Mouse (Mus musculus): Measurements from ENCODE around the gene Ncapd2.

Ncapd2 gene

DNA sequence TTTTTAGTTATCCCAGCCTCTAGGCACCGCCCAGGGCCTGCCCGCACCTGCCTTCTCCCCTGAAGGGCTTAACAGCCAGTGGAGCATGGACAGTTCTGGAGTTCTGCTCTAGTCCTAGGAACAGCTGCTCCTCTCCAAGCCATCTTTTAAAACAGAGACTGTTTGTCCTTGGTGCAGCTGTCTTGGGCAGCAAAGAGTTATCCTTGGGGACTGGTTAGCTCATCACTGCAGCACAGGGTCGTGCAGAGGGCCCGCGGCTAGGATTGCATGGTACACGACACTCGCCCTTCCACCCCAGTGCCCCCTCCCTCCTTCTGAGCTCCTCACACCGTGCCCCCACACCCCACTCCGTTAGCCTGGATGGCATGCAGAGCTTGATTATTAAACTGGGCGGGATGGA is 44.2 kb downstream of the Ncapd2 start:
- no peak for DNase-seq (ENCODE audit: low read depth, low spot score)

- peak; percentile 37 for DNase-seq (ENCODE audit: low read depth, low spot score)
These were observed 44.7 kb downstream of the Ncapd2 start for GRCm38 (mm10) chr6:125146797-125147196.

DNA sequence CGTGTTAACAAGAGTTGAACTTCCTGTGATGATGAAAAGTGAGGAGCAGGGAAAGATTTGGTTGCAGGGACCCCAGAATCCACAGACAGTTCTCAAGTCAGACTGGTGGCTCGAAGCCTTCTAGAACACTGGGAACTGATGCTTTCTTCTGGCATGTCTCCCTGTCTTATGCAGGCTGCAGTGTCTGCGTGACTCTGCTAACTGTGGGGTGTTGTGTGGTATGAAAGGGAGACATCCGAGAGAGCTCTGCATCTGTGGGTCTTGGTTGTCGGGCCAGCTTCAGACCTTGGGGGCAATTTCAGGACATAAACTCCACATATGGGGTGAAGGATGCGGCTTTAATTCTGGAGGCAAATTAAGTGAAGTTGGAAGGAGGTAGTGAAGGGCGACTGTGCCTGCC is 45.4 kb downstream of the Ncapd2 start:
- DNase-seq (ENCODE audit: low read depth, low spot score): no peak

DNA sequence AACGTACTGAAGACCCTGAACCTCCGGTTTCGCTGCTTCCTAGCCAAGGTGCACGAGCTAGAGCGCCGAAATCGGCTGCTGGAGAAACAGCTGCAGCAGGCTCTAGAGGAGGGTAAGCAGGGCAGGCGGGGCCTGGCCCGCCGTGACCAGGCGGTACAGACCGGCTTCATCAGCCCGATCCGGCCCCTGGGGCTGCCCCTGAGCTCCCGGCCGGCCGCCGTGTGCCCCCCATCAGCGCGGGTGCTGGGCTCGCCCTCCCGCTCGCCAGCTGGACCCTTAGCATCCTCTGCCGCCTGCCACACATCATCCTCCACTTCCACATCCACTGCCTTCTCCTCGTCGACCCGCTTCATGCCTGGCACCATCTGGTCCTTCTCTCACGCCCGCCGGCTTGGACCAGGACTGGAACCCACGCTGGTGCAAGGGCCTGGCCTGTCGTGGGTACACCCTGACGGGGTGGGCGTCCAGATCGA is 46.0 kb downstream of the Ncapd2 start:
- no peak for DNase-seq (ENCODE audit: low read depth, low spot score)

GRCm38 (mm10) chr6:125145001-125145400 is 46.5 kb downstream of the Ncapd2 start, which contains the start of gene Iffo1:
TSS of gene Iffo1 (plus strand) at chr6:125145241.
- DNase-seq (ENCODE audit: low read depth, low spot score): peak; percentile 91

DNA sequence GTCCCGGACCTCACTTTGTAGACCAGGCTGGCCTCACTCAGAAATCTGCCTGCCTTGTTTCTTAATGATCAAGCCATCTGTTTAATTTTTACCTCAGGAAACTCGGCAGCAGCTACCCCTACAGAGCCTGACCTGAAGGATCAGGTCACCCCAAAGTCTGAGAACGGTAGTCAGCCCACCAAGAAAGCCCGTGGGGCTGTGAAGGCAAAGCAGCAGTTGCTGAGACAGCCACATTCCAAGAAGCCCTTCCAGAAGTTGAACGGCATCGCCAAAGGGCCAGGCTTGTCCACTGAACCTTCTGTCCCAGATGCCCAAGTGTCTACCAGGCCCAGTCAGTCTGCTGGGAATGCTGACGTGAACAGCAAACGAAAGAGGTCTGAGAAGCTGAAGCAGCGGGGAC is 47.6 kb downstream of the Ncapd2 start:
- DNase-seq (ENCODE audit: low read depth, low spot score): no peak

DNA sequence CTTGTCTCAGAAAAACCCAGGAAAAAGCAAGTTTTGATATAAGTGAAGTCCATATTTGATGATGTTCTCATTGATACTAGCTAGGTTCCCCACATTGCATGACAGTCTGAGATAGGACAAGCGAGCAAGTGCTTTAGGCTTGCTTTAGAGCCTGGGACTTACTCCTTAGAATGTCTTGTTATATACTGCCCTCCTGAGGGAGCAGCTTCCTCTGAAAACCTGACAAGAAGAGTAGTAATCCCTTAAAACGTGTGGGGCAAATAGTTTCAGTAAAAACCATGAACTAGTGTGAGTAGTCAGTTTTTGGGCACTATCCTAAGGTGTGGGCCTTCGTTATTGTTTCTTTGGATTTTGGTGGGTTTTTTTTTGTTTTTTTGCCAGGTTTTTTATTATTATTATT is 48.4 kb downstream of the Ncapd2 start:
- DNase-seq (ENCODE audit: low read depth, low spot score): peak; percentile 41

- DNase-seq (ENCODE audit: low read depth, low spot score): no peak
These were observed 49.1 kb downstream of the Ncapd2 start for GRCm38 (mm10) chr6:125142436-125142835.

GRCm38 (mm10) chr6:125139747-125140146 is 51.8 kb downstream of the Ncapd2 start:
- no peak for DNase-seq (ENCODE audit: low read depth, low spot score)

DNA sequence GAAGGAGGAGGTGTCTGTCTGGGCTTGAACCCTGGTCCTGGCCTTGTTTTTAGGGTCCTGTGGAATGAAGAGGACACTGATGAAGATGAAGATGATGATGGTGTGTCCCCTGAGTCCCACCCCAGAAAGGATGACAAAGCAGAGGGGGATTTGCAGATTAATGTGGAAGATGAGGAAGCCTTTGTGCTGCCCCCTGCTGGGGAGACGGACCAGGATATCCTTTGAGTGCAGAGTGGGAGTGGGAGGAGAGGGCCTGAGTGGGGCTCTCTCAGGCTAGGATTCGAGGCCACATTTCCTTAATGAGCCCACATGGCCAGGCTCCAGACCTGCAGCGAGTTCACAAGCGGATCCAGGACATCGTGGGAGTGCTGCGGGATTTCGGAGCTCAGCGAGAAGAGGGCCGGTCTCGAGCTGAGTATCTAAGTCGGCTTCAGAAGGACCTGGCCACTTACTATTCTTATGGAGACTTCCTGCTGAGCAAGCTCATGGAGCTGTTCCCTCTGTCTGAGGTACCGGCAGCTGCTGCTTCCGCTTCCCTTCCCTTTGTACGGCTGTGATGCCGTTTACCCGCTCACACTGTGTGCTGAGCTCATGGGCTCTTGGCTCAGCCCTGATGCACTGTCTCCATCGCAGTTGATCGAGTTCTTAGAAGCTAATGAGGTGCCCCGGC is 54.4 kb downstream of the Ncapd2 start:
- peak; percentile 37 for DNase-seq (ENCODE audit: low read depth, low spot score)

GRCm38 (mm10) chr6:125132470-125132869 is 59.0 kb downstream of the Ncapd2 start:
- DNase-seq (ENCODE audit: low read depth, low spot score): no peak

DNA sequence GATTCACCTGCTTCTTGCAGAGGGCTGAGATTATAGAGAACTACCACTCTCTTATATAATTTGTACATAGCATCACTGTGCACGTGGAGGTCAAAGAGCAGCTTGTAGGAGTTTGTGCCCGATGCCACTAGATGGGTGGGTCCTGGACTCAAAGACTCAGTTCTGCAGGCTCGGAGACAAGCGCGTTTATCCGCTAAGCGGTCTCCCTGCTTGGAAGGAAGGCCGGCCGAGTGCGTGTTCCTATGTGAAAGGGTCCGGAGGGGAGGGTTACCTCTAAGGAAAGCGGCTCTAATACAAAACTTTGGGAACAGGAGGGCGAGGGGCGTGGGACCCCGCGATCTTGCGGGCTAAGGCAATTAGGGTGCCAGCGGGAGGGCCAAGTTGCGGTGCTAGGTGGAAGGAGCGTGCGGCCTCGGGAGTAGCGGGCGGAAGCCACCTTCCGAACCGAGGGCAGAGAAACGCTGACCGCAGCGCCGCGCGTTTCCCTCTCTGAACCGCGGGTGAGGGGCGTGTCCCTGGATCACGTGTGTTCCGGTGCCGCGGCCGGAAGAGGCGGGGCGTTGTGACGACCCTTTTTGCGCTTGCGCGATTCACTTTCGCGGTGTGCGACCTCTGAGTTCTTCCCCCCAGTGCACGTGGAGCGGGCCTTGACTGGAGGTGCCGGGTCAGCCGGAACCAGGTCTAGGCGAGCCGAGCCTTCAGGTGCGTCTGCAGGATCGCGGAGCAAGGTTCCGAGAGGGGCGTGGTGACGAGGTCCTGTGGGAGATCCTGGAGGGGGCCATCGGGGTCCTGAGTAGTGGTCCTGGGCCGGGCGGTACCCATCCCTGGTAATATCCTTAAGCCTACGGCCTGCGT is 60.0 kb downstream of the Ncapd2 start, which contains the start of gene Nop2:
Gene Nop2, plus strand, starts transcription at position 608 of the 855 bp plus-strand sequence.
- DNase-seq (ENCODE audit: low read depth, low spot score): peak; percentile 96

DNA sequence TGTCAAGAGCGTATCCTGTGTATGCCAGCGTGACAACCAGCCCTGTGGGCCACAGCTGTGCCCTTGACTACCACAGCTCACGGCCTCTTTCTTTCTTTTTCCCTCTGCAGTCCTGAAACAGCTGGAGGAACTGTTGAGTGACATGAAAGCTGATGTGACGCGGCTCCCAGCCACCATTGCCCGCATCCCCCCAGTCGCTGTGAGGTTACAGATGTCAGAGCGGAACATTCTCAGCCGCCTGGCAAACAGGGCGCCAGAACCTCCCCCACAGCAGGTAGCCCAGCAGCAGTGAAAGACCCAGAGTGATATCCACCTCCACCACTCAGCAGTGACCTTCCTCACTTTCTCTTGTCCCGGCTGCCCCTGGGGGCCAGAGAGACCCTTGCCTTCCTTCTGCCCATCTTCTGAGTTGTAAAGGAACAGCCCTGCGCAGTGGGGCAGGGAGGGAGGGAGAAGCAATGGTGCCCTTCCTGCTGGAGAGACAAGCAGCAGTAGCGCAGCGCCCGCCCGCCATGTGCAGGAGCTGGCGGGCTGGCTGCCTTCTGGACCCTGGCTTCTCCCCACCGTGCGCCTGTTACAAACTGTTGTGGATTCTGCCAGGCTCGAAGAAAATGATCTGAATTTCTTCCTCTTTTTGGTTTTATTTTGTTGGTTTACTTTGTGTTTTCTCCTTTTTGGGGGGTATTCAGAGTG is 61.6 kb downstream of the Ncapd2 start:
- no peak for DNase-seq (ENCODE audit: low read depth, low spot score)

DNA sequence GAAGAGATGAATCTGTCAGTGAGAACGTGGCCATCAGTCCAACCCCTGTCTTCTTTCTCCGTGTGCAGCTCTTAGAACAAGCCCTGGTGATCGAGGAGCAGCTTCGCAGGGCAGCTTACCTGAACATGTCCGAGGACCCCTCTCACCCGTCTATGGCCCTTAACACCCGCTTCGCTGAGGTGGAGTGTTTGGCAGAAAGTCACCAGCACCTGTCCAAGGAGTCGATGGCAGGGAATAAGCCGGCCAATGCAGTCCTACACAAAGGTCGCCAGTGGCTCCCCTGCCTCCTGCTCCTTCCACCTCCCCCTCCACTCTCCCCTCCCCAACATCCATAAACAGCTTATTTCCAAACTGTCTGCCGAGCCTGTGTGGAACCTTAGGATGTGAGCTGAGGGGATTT is 62.8 kb downstream of the Ncapd2 start:
- DNase-seq (ENCODE audit: low read depth, low spot score): no peak

GRCm38 (mm10) chr6:125119387-125119786 is 72.1 kb downstream of the Ncapd2 start:
- no peak for DNase-seq (ENCODE audit: low read depth, low spot score)

All from A20 (cell line).